Mouse (Mus musculus) forebrain, embryonic 16.5 days (tissue): ENCODE measurements around the gene Megf8. TPM values are rescaled to one million over a fixed set of nuclear protein-coding genes. Genes with fewer than 3 reads are reported as not detected.

Experiments
- ATAC-seq: fragments of 200-750 bp; cut with Nextera tagmentation; 2 replicates; pipeline ENCODE4 v1.8.0; 2017; ENCODE audit warnings: mild to moderate bottlenecking, moderate library complexity
- H3K27ac ChIP-seq: fragments of 300-500 bp; sonication (generic); 2 replicates; pipeline ENCODE4 v1.5.1; 2014; ENCODE audit warnings: low read length, control low read depth
- H3K27me3 ChIP-seq: fragments of 300-500 bp; sonication (generic); replicated peaks from 2 replicates; pipeline ENCODE4 v1.6.1; 2014; ENCODE audit warnings: low read length; ENCODE audit not compliant: control insufficient read depth, insufficient read depth
- H3K36me3 ChIP-seq: fragments of 300-500 bp; sonication (generic); 2 replicates; pipeline ENCODE4 v1.6.1; 2014; ENCODE audit not compliant: control insufficient read depth, insufficient read depth
- H3K4me1 ChIP-seq: fragments of 300-500 bp; sonication (generic); replicated peaks from 2 replicates; pipeline ENCODE4 v1.6.1; 2014; ENCODE audit warnings: low read length; ENCODE audit not compliant: control insufficient read depth, insufficient read depth
- H3K4me2 ChIP-seq: fragments of 300-500 bp; sonication (generic); 2 replicates; pipeline ENCODE4 v1.6.1; 2014; ENCODE audit warnings: mild to moderate bottlenecking, low read length, control low read depth
- H3K4me3 ChIP-seq: fragments of 300-500 bp; sonication (generic); replicated peaks from 2 replicates; pipeline ENCODE4 v1.5.1; 2014; ENCODE audit warnings: mild to moderate bottlenecking, low read length, control low read depth
- H3K9ac ChIP-seq: fragments of 300-500 bp; sonication (generic); replicated peaks from 2 replicates; pipeline ENCODE4 v1.6.1; 2014; ENCODE audit warnings: low read depth, low read length, control low read depth
- H3K9me3 ChIP-seq: fragments of 300-500 bp; sonication (generic); 2 replicates; pipeline ENCODE4 v1.6.1; 2016; ENCODE audit warnings: low read length; ENCODE audit not compliant: control insufficient read depth
- WGBS: fragments of 180-500 bp; shearing (Covaris S2); extraction: QIAGEN DNeasy Blood & Tissue Kit; methylation state at CpG from one replicate; pipeline ENCODE4 v1.1.7; 2014; 5-methylcytosine and 5-hydroxymethylcytosine counted together
- polyA plus RNA-seq: library from polyadenylated mRNA; unstranded; fragments of >200 nt; fragmentation: Nextera tagmentation; extraction: Ambion mirVana; gene quantifications from 2 replicates; pipeline ENCODE4 v1.2.1, GENCODE M21; 2015

The Megf8 gene
- polyA plus RNA-seq, 1 experiment from 2014 or later = 25.0 TPM

DNA sequence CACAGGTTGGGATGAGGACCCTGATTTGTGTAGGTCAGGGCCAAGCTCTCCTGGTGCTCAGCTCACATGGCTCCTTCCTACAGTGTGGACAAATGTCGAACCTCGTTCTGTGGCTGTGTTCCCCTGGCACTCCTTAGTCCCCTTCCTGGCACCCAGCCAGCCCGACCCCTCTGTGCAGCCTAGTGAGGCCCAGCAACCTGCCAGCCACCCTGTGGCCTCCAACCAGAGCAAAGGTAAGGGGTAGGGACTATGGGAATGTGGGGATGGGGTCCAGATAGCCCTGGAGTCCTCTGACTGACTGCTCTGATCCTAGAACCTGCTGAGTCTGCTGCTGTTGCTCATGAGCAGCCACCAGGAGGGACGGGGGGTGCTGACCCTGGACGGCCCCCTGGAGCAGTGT is 32.2 kb upstream of the Megf8 start:
- no peaks in the 10 kb centered on the region for H3K27me3 ChIP-seq
- no peaks in the 10 kb centered on the region for H3K9me3 ChIP-seq
- peak overlapping the region; percentile 31; the same call in 1 of the 2 replicates for H3K9ac ChIP-seq
- H3K4me3 ChIP-seq = no peak overlapping the region
- 42% methylated on average over 5 of the region's 5 CpGs for WGBS
- H3K4me1 ChIP-seq = peaks cover 42% of the 10 kb centered on the region
- no peak overlapping the region for H3K27ac ChIP-seq
- no peak for ATAC-seq
- H3K4me2 ChIP-seq = peak overlapping the region; percentile 93; the same call in 1 of the 2 replicates
- H3K36me3 ChIP-seq = peaks cover 45% of the 10 kb centered on the region

DNA sequence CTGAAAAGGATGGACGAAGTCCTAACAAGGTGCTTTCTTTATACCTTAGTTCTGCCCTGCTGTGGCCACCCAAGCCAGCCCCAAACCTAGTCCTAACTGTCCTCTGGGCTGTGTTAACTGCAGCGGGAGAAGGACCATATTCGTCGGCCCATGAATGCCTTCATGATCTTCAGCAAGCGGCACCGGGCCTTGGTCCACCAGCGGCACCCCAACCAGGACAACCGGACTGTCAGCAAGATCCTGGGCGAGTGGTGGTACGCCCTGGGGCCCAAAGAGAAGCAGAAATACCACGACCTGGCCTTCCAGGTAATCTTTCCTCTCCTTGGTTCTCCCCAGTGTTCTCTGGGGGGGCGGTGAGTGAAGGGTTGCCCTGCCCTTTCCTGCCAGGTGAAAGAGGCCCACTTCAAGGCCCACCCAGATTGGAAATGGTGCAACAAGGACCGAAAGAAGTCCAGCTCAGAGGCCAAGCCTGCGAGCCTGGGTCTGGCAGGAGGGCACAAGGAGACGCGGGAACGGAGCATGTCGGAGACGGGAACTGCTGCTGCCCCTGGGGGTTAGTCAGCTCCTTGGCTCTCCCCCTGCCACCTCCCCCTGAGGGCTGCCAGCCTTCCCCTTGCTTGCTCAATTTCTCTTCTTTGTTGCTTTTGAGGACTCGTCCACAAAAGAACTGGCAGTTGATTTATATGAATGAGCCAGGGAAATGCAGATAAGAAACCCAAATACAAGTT is 31.3 kb upstream of the Megf8 start:
- ATAC-seq = no peak
- Histone ChIP-seq H3K36me3 (peaks cover 48% of the 10 kb centered on the region), H3K27ac (no peak overlapping the region), H3K9me3 (no peaks in the 10 kb centered on the region), H3K9ac (no peak overlapping the region), H3K4me3 (no peak overlapping the region), H3K4me2 (no peak overlapping the region), H3K4me1 (peaks cover 33% of the 10 kb centered on the region), H3K27me3 (no peaks in the 10 kb centered on the region)
- 80% methylated on average over 20 of the region's 20 CpGs for WGBS

DNA sequence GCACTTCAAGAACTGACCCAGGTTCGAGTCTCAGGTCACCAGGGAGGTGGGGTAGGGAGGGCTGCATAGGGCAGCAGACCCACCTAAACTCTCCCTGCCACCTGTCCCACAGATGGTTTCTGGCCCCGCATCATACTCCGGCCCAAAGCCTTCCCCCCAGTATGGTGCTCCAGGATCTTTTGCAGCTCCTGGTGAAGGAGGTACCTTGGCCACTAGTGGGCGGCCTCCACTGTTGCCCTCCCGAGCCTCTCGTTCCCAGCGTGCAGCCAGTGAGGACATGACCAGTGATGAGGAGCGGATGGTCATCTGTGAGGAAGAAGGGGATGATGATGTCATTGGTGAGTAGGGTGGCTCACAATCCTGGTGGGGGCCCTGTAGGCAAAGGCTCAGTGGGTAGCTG is 30.0 kb upstream of the Megf8 start:
- no peak overlapping the region for H3K9ac ChIP-seq
- H3K9me3 ChIP-seq = no peaks in the 10 kb centered on the region
- no peak for ATAC-seq
- H3K4me1 ChIP-seq = peaks cover 24% of the 10 kb centered on the region
- peaks cover 50% of the 10 kb centered on the region for H3K36me3 ChIP-seq
- no peak overlapping the region for H3K4me3 ChIP-seq
- no peak overlapping the region for H3K27ac ChIP-seq
- H3K27me3 ChIP-seq = no peaks in the 10 kb centered on the region
- WGBS = 82% methylated on average over 8 of the region's 8 CpGs
- no peak overlapping the region for H3K4me2 ChIP-seq

DNA sequence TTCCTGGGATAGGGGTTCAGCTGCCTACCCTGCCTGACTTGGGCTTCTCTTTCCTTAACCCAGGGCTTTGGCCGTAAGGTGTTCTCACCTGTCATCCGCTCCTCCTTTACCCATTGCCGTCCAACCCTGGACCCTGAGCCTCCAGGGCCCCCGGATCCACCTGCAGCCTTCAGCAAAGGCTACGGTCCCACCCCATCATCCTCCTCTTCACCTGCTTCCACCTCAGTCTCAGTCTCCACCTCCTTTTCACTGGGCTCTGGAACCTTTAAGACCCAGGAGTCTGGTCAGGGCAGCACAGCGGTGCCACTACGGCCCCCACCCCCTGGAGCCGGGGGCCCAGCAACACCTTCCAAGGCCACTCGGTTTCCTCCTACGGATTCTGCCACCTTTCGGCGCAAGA is 29.0 kb upstream of the Megf8 start:
- Histone ChIP-seq H3K4me3 (no peak overlapping the region), H3K4me2 (no peak overlapping the region), H3K9me3 (no peaks in the 10 kb centered on the region), H3K27me3 (no peaks in the 10 kb centered on the region), H3K27ac (no peak overlapping the region), H3K4me1 (peaks cover 26% of the 10 kb centered on the region), H3K9ac (no peak overlapping the region), H3K36me3 (peaks cover 59% of the 10 kb centered on the region)
- ATAC-seq = no peak
- WGBS = 94% methylated on average over 12 of the region's 12 CpGs

DNA sequence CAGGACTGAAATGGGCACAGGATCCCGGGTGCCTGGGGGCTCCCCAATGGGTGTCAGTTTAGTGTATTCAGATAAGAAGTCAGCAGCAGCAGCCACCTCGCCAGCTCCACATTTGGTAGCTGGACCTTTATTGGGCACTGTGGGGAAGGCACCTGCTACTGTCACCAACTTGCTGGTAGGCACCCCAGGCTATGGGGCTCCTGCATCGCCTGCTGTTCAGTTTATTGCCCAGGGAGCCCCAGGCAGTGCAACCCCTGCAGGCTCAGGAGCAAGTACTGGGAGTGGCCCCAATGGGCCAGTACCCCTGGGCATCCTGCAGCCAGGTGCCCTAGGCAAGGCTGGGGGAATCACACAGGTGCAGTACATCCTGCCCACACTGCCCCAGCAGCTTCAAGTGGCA is 28.2 kb upstream of the Megf8 start:
- H3K4me1 ChIP-seq = peaks cover 19% of the 10 kb centered on the region

DNA sequence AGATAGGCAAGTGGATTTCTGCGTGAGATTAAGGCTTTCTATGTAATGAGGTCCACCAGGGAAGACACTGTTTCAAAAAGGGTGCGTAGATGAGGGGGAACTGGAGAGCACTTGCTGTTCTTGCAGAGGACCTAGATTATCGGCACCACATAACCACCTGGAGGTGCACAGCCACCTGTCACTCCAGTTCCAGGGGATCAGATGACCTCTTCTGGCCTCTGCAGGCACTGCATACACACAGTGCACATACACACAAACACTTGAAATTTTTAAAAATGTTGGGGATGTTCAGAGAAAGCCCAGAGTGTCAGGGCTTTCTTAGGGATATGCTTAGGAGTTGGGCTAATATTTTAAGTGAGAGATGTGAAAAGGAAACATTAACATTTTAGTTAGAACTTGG is 27.0 kb upstream of the Megf8 start:
- H3K27me3 ChIP-seq = no peaks in the 10 kb centered on the region
- H3K4me3 ChIP-seq = no peak overlapping the region
- WGBS = 95% methylated on average over 3 of the region's 3 CpGs
- no peak for ATAC-seq
- no peak overlapping the region for H3K9ac ChIP-seq
- no peak overlapping the region for H3K4me2 ChIP-seq
- peaks cover 7% of the 10 kb centered on the region for H3K4me1 ChIP-seq
- peaks cover 66% of the 10 kb centered on the region for H3K36me3 ChIP-seq
- H3K27ac ChIP-seq = no peak overlapping the region
- H3K9me3 ChIP-seq = no peaks in the 10 kb centered on the region

More for the DNA sequence above, 28.2 kb upstream of the Megf8 start:
- WGBS = 95% methylated on average over 3 of the region's 3 CpGs
- no peak for ATAC-seq
- H3K4me3 ChIP-seq = no peak overlapping the region
- no peaks in the 10 kb centered on the region for H3K9me3 ChIP-seq
- H3K4me2 ChIP-seq = no peak overlapping the region
- H3K27ac ChIP-seq = no peak overlapping the region
- peaks cover 59% of the 10 kb centered on the region for H3K36me3 ChIP-seq
- H3K9ac ChIP-seq = no peak overlapping the region
- H3K27me3 ChIP-seq = no peaks in the 10 kb centered on the region

DNA sequence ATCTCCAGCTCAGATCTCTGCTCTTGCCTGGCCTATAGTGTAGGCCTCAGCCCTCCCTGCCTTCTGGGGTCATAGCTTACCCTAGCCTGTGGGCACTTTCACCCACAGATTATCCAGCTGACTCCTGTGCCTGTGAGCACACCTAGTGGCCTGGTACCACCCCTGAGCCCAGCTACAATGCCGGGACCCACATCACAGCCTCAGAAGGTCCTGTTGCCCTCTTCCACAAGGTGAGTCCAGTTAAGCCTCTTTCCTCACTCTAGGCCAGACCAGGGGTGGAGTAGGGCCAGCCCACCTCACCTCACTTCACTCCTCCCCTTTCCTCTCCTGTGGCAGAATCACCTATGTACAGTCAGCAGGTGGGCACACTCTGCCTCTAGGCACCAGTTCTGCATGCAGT is 26.5 kb upstream of the Megf8 start:
- 90% methylated on average over 1 of the region's 1 CpGs for WGBS
- ATAC-seq = no peak
- H3K9ac ChIP-seq = no peak overlapping the region
- no peak overlapping the region for H3K4me3 ChIP-seq
- no peak overlapping the region for H3K27ac ChIP-seq
- no peaks in the 10 kb centered on the region for H3K27me3 ChIP-seq
- H3K9me3 ChIP-seq = no peaks in the 10 kb centered on the region
- H3K4me1 ChIP-seq = peaks cover 8% of the 10 kb centered on the region
- no peak overlapping the region for H3K4me2 ChIP-seq
- peaks cover 64% of the 10 kb centered on the region for H3K36me3 ChIP-seq

DNA sequence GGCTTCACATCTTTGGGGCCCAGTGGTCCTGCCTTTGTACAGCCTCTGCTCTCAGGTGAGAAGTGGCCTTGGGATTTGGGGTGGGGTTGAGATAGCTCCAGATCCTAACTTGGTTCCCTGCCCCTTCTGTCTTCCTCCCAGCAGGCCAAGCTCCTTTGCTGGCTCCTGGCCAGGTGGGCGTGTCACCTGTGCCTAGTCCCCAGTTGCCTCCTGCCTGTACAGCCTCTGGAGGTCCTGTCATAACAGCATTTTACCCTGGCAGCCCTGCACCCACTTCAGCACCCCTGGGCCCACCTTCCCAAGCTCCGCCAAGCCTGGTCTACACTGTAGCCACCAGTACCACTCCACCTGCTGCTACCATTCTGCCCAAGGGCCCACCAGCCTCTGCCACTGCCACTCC is 26.1 kb upstream of the Megf8 start:
- H3K9me3 ChIP-seq = no peaks in the 10 kb centered on the region
- 68% methylated on average over 2 of the region's 2 CpGs for WGBS
- peak; percentile 21; the same call in 1 of the 2 replicates for ATAC-seq
- H3K9ac ChIP-seq = no peak overlapping the region
- no peaks in the 10 kb centered on the region for H3K27me3 ChIP-seq
- H3K4me1 ChIP-seq = peaks cover 12% of the 10 kb centered on the region
- no peak overlapping the region for H3K4me2 ChIP-seq
- peaks cover 64% of the 10 kb centered on the region for H3K36me3 ChIP-seq
- no peak overlapping the region for H3K27ac ChIP-seq
- no peak overlapping the region for H3K4me3 ChIP-seq

DNA sequence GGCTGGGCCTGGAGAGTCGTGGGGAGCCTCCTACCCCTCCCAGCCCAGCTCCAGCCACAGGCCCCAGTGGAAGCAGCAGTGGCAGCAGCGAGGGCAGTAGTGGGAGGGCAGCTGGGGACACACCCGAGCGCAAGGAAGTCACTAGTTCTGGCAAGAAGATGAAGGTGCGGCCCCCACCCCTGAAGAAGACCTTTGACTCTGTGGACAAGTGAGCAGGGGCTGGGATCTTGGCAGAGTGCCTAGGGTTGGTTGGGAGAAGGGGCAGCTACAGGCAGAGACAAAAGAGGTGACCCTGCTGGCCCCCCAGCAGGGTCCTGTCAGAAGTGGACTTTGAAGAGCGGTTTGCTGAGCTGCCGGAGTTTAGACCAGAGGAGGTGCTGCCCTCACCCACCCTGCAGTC is 24.9 kb upstream of the Megf8 start:
- H3K4me1 ChIP-seq = peaks cover 22% of the 10 kb centered on the region
- H3K4me3 ChIP-seq = no peak overlapping the region
- no peak for ATAC-seq
- WGBS = 55% methylated on average over 7 of the region's 7 CpGs
- no peak overlapping the region for H3K4me2 ChIP-seq
- no peak overlapping the region for H3K9ac ChIP-seq
- no peaks in the 10 kb centered on the region for H3K9me3 ChIP-seq
- H3K36me3 ChIP-seq = peaks cover 56% of the 10 kb centered on the region
- H3K27ac ChIP-seq = no peak overlapping the region
- no peaks in the 10 kb centered on the region for H3K27me3 ChIP-seq
